Mouse (Mus musculus) hindbrain, postnatal 0 days (tissue): Measurements from ENCODE around the gene Arrdc5. TPM values are rescaled to one million over a fixed set of nuclear protein-coding genes. Genes with fewer than 3 reads are reported as not detected.

ENCODE experiments used
- ATAC-seq: fragments of 200-750 bp; cut with Nextera tagmentation; 2 replicates; pipeline ENCODE4 v1.8.0; 2017; ENCODE audit warnings: mild to moderate bottlenecking, moderate TSS enrichment, moderate library complexity
- DNase-seq: peaks from one replicate; pipeline ENCODE4 v3.0.0-alpha.2; 2015; ENCODE audit warnings: low spot score
- H3K27ac ChIP-seq: fragments of 300-500 bp; sonication (generic); 2 replicates; pipeline ENCODE4 v1.5.1; 2014; ENCODE audit warnings: mild to moderate bottlenecking
- H3K27me3 ChIP-seq: fragments of 300-500 bp; sonication (generic); 2 replicates; pipeline ENCODE4 v1.6.1; 2014; ENCODE audit warnings: low read length, mixed read lengths; ENCODE audit not compliant: insufficient read depth
- H3K36me3 ChIP-seq: fragments of 300-500 bp; sonication (generic); 2 replicates; pipeline ENCODE4 v1.6.1; 2014; ENCODE audit warnings: low read length, mixed read lengths; ENCODE audit not compliant: insufficient read depth
- H3K4me1 ChIP-seq: fragments of 300-500 bp; sonication (generic); 2 replicates; pipeline ENCODE4 v1.6.1; 2014; ENCODE audit warnings: antibody characterized with exemption, low read length, mixed read lengths; ENCODE audit not compliant: insufficient read depth
- H3K4me2 ChIP-seq: fragments of 300-500 bp; sonication (generic); 2 replicates; pipeline ENCODE4 v1.6.1; 2014; ENCODE audit warnings: low read depth, mild to moderate bottlenecking, low read length, moderate library complexity, mixed read lengths
- H3K4me3 ChIP-seq: fragments of 300-500 bp; sonication (generic); 2 replicates; pipeline ENCODE4 v1.5.1; 2014; ENCODE audit warnings: low read length
- H3K9ac ChIP-seq: fragments of 300-500 bp; sonication (generic); replicated peaks from 2 replicates; pipeline ENCODE4 v1.6.1; 2014; ENCODE audit warnings: mild to moderate bottlenecking, low read length, moderate library complexity, mixed read lengths
- H3K9me3 ChIP-seq: fragments of 300-500 bp; sonication (generic); 2 replicates; pipeline ENCODE4 v1.6.1; 2016; ENCODE audit warnings: low read length, mixed read lengths
- CTCF ChIP-seq: IDR thresholded peaks from 2 replicates; pipeline ENCODE4 v1.5.1; 2016; ENCODE audit warnings: antibody characterized with exemption, control low read depth, low read depth
- WGBS: fragments of 180-500 bp; shearing (Covaris S2); extraction: QIAGEN DNeasy Blood & Tissue Kit; methylation state at CpG from one replicate; pipeline ENCODE4 v1.1.7; 2014; 5-methylcytosine and 5-hydroxymethylcytosine counted together
- polyA plus RNA-seq: library from polyadenylated mRNA; unstranded; fragments of >200 nt; fragmentation: Nextera tagmentation; extraction: Ambion mirVana; gene quantifications from 2 replicates; pipeline ENCODE4 v1.2.1, GENCODE M21; 2015
- total RNA-seq: library from RNA; depleted of rRNA; stranded (reverse); fragments of >200 nt; gene quantifications from 2 replicates; pipeline ENCODE4 v1.2.3, GENCODE M21; 2014

Arrdc5 gene
- total and polyA plus RNA-seq, 2 experiments from 2014 or later, result not detected

- no peak overlapping the region for H3K27ac ChIP-seq
- no peak overlapping the region for H3K4me2 ChIP-seq
- peak; percentile 13; the same call in 1 of the 2 replicates for TF ChIP-seq CTCF
- no peaks in the 10 kb centered on the region for H3K27me3 ChIP-seq
- no peaks in the 10 kb centered on the region for H3K9me3 ChIP-seq
- no peak overlapping the region for H3K4me3 ChIP-seq
- DNase-seq, result no peak
- no peaks in the 10 kb centered on the region for H3K36me3 ChIP-seq
- no peak overlapping the region for H3K9ac ChIP-seq
- ATAC-seq, result no peak
- WGBS, result 94% methylated on average over 6 of the region's 6 CpGs
- peaks cover 8% of the 10 kb centered on the region; the same call in 1 of the 2 replicates for H3K4me1 ChIP-seq
Observed at GRCm38 (mm10) chr17:56337791-56338190, 37.7 kb upstream of the Arrdc5 start.

GRCm38 (mm10) chr17:56337190-56337589 is 37.1 kb upstream of the Arrdc5 start:
- TF ChIP-seq CTCF, result peak; percentile 66
- no peak overlapping the region for H3K27ac ChIP-seq
- H3K9ac ChIP-seq, result no peak overlapping the region
- peaks cover 8% of the 10 kb centered on the region; the same call in 1 of the 2 replicates for H3K4me1 ChIP-seq
- no peaks in the 10 kb centered on the region for H3K36me3 ChIP-seq
- H3K4me3 ChIP-seq, result no peak overlapping the region
- H3K27me3 ChIP-seq, result no peaks in the 10 kb centered on the region
- peak; percentile 31 for ATAC-seq
- no peak overlapping the region for H3K4me2 ChIP-seq
- DNase-seq, result peak; percentile 81
- WGBS, result 38% methylated on average over 4 of the region's 4 CpGs
- no peaks in the 10 kb centered on the region for H3K9me3 ChIP-seq

DNA sequence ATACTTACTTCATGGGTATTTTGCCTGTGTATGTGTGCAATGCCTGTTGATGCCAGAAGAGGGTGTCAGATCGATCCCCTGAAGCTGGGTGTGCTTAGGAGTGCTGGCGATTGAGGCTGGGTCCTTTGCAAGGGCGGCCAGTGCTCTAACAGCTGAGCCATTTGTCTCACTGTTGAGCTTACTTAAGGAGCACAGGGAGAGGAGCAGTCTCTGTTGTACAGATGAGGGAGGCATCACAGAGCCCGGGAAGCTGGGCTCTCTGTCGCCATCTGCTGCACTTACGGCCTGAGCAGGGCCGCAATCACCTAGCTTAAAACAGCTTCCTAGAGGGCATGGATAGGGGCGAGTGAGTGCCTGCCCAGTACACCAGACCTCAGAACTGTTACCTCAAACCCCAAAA is 32.9 kb upstream of the Arrdc5 start:
- DNase-seq (peak; percentile 7), ATAC-seq (no peak)
- peak; percentile 63 for TF ChIP-seq CTCF
- H3K9me3 ChIP-seq, result no peaks in the 10 kb centered on the region
- H3K4me3 ChIP-seq, result no peak overlapping the region
- no peak overlapping the region for H3K9ac ChIP-seq
- whole genome bisulfite sequencing, result 37% methylated on average over 8 of the region's 8 CpGs
- H3K4me2 ChIP-seq, result no peak overlapping the region
- H3K4me1 ChIP-seq, result peaks cover 13% of the 10 kb centered on the region
- H3K27ac ChIP-seq, result no peak overlapping the region
- H3K27me3 ChIP-seq, result no peaks in the 10 kb centered on the region
- no peaks in the 10 kb centered on the region for H3K36me3 ChIP-seq

GRCm38 (mm10) chr17:56331256-56331655 is 31.2 kb upstream of the Arrdc5 start:
- Histone ChIP-seq H3K4me3 (no peak overlapping the region), H3K36me3 (no peaks in the 10 kb centered on the region), H3K4me2 (no peak overlapping the region), H3K27me3 (no peaks in the 10 kb centered on the region), H3K27ac (0 out of 2 replicates have a peak overlapping the region, but pooled peaks have one; percentile 36), H3K4me1 (peaks cover 22% of the 10 kb centered on the region), H3K9me3 (no peaks in the 10 kb centered on the region), H3K9ac (no peak overlapping the region)
- no peak for TF ChIP-seq CTCF
- DNase-seq (no peak), ATAC-seq (no peak)

DNA sequence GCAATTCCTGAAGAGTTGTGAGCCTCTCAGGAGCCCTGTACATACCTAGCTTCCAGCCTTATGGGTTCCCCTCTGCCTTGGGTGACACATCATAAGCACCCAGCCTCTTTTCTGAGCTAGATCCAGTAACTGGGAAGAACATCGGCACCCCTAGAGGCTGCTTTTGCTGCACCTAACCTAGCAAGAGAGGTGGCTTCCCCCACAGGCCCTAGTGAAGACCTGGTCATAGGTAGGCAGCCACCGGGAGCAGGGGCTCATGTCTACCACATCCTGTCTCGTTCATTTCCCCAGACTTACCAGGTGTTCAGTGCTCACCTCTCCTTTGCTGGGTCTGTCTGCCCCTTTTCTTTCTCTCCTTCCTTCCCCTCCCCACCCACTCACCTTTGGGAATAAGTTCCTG is 30.3 kb upstream of the Arrdc5 start:
- Histone ChIP-seq H3K4me1 (peaks cover 22% of the 10 kb centered on the region), H3K9ac (no peak overlapping the region), H3K36me3 (no peaks in the 10 kb centered on the region), H3K4me3 (no peak overlapping the region), H3K27ac (no peak overlapping the region), H3K27me3 (no peaks in the 10 kb centered on the region), H3K4me2 (no peak overlapping the region), H3K9me3 (no peaks in the 10 kb centered on the region)
- whole genome bisulfite sequencing, result 73% methylated on average over 3 of the region's 3 CpGs
- TF ChIP-seq CTCF, result peak; percentile 26; the same call in 1 of the 2 replicates
- no peak for ATAC-seq
- no peak for DNase-seq

DNA sequence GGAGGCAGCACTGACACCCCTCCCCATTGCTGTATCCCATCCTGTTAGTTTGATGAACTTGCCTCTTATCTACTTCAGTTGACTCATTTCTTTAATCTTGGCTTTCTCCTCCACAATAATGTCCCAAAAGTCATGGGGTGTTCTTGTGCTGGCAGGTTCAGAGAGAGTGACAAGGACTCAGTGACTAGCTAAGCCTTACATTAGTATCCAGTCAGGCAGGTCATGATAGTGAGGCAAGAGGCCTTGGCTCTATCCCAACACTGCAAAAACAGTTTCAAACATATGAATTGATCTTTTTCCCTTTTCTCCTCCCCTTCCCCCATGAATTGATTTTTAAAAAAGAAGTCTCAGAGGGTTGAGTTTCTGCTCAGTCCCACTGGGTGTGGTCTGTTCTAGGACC is 29.2 kb upstream of the Arrdc5 start:
- Histone ChIP-seq H3K4me3 (no peak overlapping the region), H3K4me2 (no peak overlapping the region), H3K9me3 (no peaks in the 10 kb centered on the region), H3K9ac (no peak overlapping the region), H3K27ac (no peak overlapping the region), H3K36me3 (no peaks in the 10 kb centered on the region), H3K4me1 (peaks cover 22% of the 10 kb centered on the region), H3K27me3 (no peaks in the 10 kb centered on the region)
- DNase-seq (no peak), ATAC-seq (no peak)
- no peak for TF ChIP-seq CTCF

DNA sequence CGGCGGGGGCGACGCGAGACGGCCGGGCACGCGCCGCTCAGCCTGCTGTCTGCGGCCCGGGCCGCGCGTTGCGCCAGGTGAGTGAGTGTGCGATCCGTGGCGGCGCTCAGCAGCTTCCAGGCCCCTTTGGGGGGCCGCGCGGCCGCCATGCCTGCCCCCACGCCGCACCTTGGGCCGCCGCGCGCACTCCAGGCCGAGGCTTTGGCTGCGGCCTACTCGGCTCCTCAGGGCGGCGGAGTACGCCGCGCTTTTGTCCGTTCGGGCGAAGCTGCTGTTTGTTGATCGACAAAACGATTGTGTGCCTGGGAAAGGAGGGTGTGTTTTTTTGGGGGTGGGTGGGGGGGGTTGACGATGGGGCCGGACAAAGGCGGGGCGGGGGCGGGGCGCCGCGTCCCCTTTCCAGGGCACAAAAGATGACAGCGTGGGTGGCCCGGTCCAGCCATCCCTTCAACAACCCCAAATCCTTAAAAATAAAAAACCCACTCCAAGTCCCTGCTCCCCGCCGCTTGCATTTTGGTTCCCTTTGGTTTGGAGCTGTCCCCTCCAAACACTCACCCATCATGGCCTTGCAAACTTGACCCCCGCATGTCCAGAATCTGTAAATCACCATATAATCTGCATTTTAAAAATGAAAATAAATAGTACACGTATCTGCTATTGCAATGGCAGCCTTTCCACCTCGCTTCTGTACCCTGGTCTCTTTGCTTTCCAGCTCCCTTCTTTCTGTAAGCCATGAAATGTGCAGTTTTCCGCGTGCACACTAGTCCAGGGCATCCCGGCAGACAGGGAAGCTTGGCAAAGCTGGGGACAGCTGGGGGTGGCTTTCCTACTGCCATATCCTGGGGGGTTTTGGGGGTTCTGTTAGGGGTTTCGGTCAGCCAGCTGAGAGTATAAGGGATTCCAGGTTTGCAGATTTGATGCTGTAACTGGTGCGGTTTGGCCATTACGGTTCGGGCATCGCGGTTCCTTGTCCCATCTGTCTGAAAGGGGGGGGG is 26.4 kb upstream of the Arrdc5 start:
- WGBS, result 1% methylated on average over 67 of the region's 67 CpGs
- Histone ChIP-seq H3K4me1 (peaks cover 20% of the 10 kb centered on the region), H3K36me3 (no peaks in the 10 kb centered on the region), H3K4me2 (peak overlapping the region; percentile 84), H3K9ac (peak overlapping the region; percentile 95), H3K9me3 (no peaks in the 10 kb centered on the region), H3K4me3 (peak overlapping the region; percentile 90), H3K27me3 (no peaks in the 10 kb centered on the region), H3K27ac (peak overlapping the region; percentile 98)
- no peak for TF ChIP-seq CTCF
- peak; percentile 51 for DNase-seq
- peak; percentile 49 for ATAC-seq
